Mouse (Mus musculus): ENCODE data around the gene Ap3b2. TPM values are rescaled to one million over a fixed set of nuclear protein-coding genes. Genes with fewer than 3 reads are reported as not detected.
A peak's percentile ranks its signal among the peaks of the same experiment; 100 is the strongest.

Gene Ap3b2
- polyA plus RNA-seq, 1 experiment from 2014 or later: 142 TPM

DNA sequence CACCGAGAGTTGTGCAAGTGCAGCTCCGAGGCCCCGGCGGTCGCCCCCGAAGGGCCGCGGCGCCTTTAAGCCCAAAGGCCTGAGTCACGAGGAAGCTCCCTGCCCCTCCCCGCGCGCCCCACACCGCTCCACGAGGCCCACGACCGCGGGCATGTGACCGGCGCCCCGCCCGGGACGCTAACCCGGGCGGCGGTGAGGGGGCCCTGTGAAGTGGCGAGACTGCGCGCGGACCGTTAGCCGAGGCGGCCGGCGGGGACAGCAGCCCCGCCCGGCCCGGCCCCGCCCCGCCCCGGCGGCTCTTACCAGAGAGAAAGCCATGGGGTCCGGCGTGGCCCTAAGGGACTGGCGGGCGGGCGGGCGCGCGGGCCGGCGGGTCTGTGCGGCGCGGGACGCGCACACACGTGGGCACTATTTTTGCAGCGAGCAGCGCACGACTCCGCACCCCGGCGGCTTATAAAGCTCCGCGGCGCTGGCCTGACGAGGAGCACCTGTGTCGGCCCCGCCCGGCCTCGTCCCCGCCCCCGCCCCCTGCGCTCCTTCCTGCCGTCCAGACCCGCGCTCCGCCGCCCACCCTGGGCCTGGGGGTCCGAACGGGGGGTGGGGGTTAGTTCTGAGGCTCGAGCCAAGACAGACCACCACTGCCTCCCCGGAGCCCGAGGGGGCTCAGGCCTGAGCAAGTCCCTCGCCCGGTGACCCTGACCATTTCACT is 39.2 kb downstream of the Ap3b2 start:
- H3K9ac ChIP-seq (replicated peaks; ENCODE audit: low read depth, low read length): peak overlapping the region; percentile 48; the same call in 1 of the 2 replicates
- H3K36me3 ChIP-seq (ENCODE audit: control insufficient read depth, insufficient read depth): no peaks in the 10 kb centered on the region
- WGBS: 2% methylated on average over 77 of the region's 87 CpGs
- ATAC-seq: peak; percentile 54
- no peaks in the 10 kb centered on the region for H3K9me3 ChIP-seq (ENCODE audit: control insufficient read depth, low read length)
- peaks cover 26% of the 10 kb centered on the region for H3K4me1 ChIP-seq (replicated peaks; ENCODE audit: control insufficient read depth, insufficient read depth, low read length)
- H3K27me3 ChIP-seq (replicated peaks; ENCODE audit: control insufficient read depth, insufficient read depth, low read length): peaks cover 63% of the 10 kb centered on the region
- H3K4me2 ChIP-seq (ENCODE audit: low read length): peak overlapping the region; percentile 93
- H3K4me3 ChIP-seq (replicated peaks; ENCODE audit: low read length): peak overlapping the region; percentile 63
- H3K27ac ChIP-seq (ENCODE audit: low read length): no peak overlapping the region

DNA sequence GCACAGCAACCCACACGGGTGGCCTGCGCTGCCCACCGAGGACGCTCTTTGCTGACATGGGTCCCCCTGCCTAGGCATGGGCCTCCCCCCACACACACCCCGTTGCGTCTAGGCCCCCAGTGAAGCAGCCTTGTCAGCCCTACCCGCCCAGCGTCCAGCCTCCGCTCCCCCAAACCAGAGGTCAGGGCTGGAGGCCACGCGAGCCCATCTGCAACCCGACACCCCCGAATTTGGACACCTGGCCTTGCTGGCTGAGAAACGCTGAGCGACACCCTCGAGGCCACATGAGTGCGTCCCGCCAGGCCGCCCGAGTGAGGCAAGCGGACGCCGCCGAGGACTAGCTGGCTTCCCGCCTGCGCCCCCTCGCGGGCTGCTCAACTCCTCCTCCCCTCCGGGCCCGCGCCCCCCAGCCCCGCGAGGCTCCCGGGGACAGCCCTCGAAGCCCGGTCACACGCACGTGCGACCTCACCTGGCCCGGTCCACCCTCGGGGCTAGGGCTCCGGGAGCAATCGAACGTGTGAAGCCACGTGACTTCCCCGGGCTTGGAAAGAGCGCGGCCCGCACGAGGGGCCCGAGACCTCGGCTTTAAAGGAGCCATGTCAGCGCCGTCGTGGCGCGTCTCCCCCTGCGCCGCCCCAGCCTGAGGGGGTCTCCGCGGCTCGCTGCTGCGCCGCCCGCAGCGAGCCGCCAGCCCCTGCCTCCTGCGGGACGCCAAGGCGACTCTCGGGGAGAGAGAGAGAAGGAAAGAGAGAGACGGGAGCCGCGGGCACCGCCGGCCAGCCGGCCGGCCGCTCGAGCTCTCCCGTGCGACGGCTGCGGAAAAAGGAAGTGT is 40.1 kb downstream of the Ap3b2 start:
- no peaks in the 10 kb centered on the region for H3K36me3 ChIP-seq (ENCODE audit: control insufficient read depth, insufficient read depth)
- H3K9me3 ChIP-seq (ENCODE audit: control insufficient read depth, low read length): no peaks in the 10 kb centered on the region
- H3K4me3 ChIP-seq (replicated peaks; ENCODE audit: low read length): peak overlapping the region; percentile 63
- peaks cover 63% of the 10 kb centered on the region for H3K27me3 ChIP-seq (replicated peaks; ENCODE audit: control insufficient read depth, insufficient read depth, low read length)
- 3% methylated on average over 84 of the region's 84 CpGs for WGBS
- ATAC-seq: peak; percentile 46
- H3K4me2 ChIP-seq (ENCODE audit: low read length): peak overlapping the region; percentile 93
- H3K27ac ChIP-seq (ENCODE audit: low read length): no peak overlapping the region
- H3K9ac ChIP-seq (replicated peaks; ENCODE audit: low read depth, low read length): no peak overlapping the region; the same call in 1 of the 2 replicates
- peaks cover 26% of the 10 kb centered on the region for H3K4me1 ChIP-seq (replicated peaks; ENCODE audit: control insufficient read depth, insufficient read depth, low read length)

DNA sequence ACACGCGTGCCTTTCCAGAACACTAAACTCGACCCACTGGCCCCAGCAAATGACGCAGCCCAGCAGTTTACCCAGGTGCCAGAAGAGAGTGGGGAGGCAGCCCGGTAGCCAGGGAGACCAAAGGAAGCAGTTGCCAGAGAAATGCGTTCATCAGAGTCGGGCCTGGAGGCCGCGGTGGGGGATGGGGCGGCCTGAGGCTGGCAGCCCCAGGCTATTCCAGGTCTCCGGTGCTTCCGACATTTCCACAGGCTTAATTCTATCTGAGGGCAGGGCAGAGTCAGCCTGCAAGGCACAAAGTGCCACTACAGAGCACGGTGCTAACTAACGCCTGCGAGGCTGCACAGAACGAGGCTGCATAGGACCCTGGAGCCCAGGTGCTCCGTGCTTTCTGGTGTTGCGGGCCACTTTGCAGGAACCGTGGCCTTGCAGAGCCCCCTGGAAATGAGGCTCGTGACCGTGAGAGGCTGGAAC is 40.7 kb downstream of the Ap3b2 start:
- Histone ChIP-seq H3K36me3 (ENCODE audit: control insufficient read depth, insufficient read depth) (no peaks in the 10 kb centered on the region), H3K4me2 (ENCODE audit: low read length) (peak overlapping the region; percentile 93), H3K9me3 (ENCODE audit: control insufficient read depth, low read length) (no peaks in the 10 kb centered on the region), H3K27me3 (replicated peaks; ENCODE audit: control insufficient read depth, insufficient read depth, low read length) (peaks cover 58% of the 10 kb centered on the region), H3K4me3 (replicated peaks; ENCODE audit: low read length) (peak overlapping the region; percentile 63), H3K27ac (ENCODE audit: low read length) (no peak overlapping the region), H3K4me1 (replicated peaks; ENCODE audit: control insufficient read depth, insufficient read depth, low read length) (peaks cover 26% of the 10 kb centered on the region), H3K9ac (replicated peaks; ENCODE audit: low read depth, low read length) (no peak overlapping the region; the same call in 1 of the 2 replicates)
- peak; percentile 13; the same call in 1 of the 2 replicates for ATAC-seq
- 5% methylated on average over 21 of the region's 21 CpGs for WGBS

MicroRNA genes within 50 kb of the gene (microRNA counts, 519-probe panel; counts per million panel counts)
- microRNA mmu-miR-1839-3p (not detected), microRNA mmu-miR-1839-5p (2,575 counts per million, percentile 63 among the panel's probes with 10 or more counts)

Other genes starting within 250 kb of the Ap3b2 start
- 718 and 738 TPM in 2 replicates for gene Rps17, start 148.7 kb downstream of the Ap3b2 start, polyA plus RNA-seq (2015; fragmentation: Nextera tagmentation; extraction: Ambion mirVana)
- 2.1 and 2.9 TPM in 2 replicates for gene Cpeb1, start 38.5 kb downstream of the Ap3b2 start, polyA plus RNA-seq (2015; fragmentation: Nextera tagmentation; extraction: Ambion mirVana)
- gene BC048679, start 4.4 kb upstream of the Ap3b2 start, polyA plus RNA-seq (2015; fragmentation: Nextera tagmentation; extraction: Ambion mirVana): not detected in 2 replicates
- gene Fsd2, start 73.0 kb upstream of the Ap3b2 start, polyA plus RNA-seq (2015; fragmentation: Nextera tagmentation; extraction: Ambion mirVana): 0.25 and 0.46 TPM in 2 replicates
- gene Whamm, start 77.3 kb upstream of the Ap3b2 start, polyA plus RNA-seq (2015; fragmentation: Nextera tagmentation; extraction: Ambion mirVana): 3.6 and 6.0 TPM in 2 replicates
- 16.8 and 19.1 TPM in 2 replicates for gene Homer2, start 213.6 kb upstream of the Ap3b2 start, polyA plus RNA-seq (2015; fragmentation: Nextera tagmentation; extraction: Ambion mirVana)

Measured in forebrain, embryonic 16.5 days (tissue).